Mouse (Mus musculus): Measurements from ENCODE around the gene Trnt1. TPM values are rescaled to one million over a fixed set of nuclear protein-coding genes. Genes with fewer than 3 reads are reported as not detected.

The Trnt1 gene
- polyA plus RNA-seq, 1 experiment from 2014 or later, result 60.6 TPM

- Histone ChIP-seq H3K36me3 (ENCODE audit: insufficient read depth, low read length) (peaks cover 28% of the 10 kb centered on the region), H3K9ac (ENCODE audit: low read depth, low read length) (no peak overlapping the region), H3K27me3 (ENCODE audit: insufficient read depth, low read length) (no peaks in the 10 kb centered on the region), H3K4me2 (ENCODE audit: low read length) (no peak overlapping the region), H3K4me1 (replicated peaks; ENCODE audit: insufficient read depth, low read length) (no peaks in the 10 kb centered on the region; the same call in 1 of the 2 replicates), H3K9me3 (replicated peaks; ENCODE audit: low read length) (no peaks in the 10 kb centered on the region), H3K27ac (no peak overlapping the region), H3K4me3 (replicated peaks; ENCODE audit: low read depth, low read length) (no peak overlapping the region)
- DNase-seq (ENCODE audit: low spot score) (no peak), ATAC-seq (replicated peaks; ENCODE audit: low FRiP score, low read depth) (no peak)
- 92% methylated on average over 10 of the region's 10 CpGs for WGBS
- TF ChIP-seq CTCF (IDR thresholded peaks at IDR 0.05; ENCODE audit: low read depth), result no peak
Observed at GRCm38 (mm10) chr6:106793621-106794020, 24.7 kb downstream of the Trnt1 start.

GRCm38 (mm10) chr6:106794094-106794814 lies 25.3 kb downstream of the Trnt1 start:
- H3K9me3 ChIP-seq (replicated peaks; ENCODE audit: low read length), result no peaks in the 10 kb centered on the region
- peaks cover 5% of the 10 kb centered on the region for H3K4me1 ChIP-seq (replicated peaks; ENCODE audit: insufficient read depth, low read length)
- TF ChIP-seq CTCF (IDR thresholded peaks at IDR 0.05; ENCODE audit: low read depth), result no peak
- DNase-seq (ENCODE audit: low spot score) (no peak), ATAC-seq (replicated peaks; ENCODE audit: low FRiP score, low read depth) (no peak)
- H3K9ac ChIP-seq (ENCODE audit: low read depth, low read length), result no peak overlapping the region
- H3K4me2 ChIP-seq (ENCODE audit: low read length), result no peak overlapping the region
- H3K27me3 ChIP-seq (ENCODE audit: insufficient read depth, low read length), result no peaks in the 10 kb centered on the region
- 82% methylated on average over 13 of the region's 13 CpGs for WGBS
- H3K27ac ChIP-seq, result no peak overlapping the region
- H3K36me3 ChIP-seq (ENCODE audit: insufficient read depth, low read length), result peaks cover 28% of the 10 kb centered on the region
- H3K4me3 ChIP-seq (replicated peaks; ENCODE audit: low read depth, low read length), result no peak overlapping the region

- 3% methylated on average over 57 of the region's 57 CpGs for WGBS
- peak; percentile 93 for ATAC-seq (replicated peaks; ENCODE audit: low FRiP score, low read depth)
- DNase-seq (ENCODE audit: low spot score), result peak; percentile 93
Observed at GRCm38 (mm10) chr6:106799333-106800226, 30.7 kb downstream of the Trnt1 start, which contains the start of gene Crbn. TSS of gene Crbn (minus strand) at chr6:106800077.

GRCm38 (mm10) chr6:106800227-106800557 lies 31.3 kb downstream of the Trnt1 start:
- H3K4me3 ChIP-seq (replicated peaks; ENCODE audit: low read depth, low read length), result peak overlapping the region; percentile 79; the same call in 1 of the 2 replicates
- peaks cover 5% of the 10 kb centered on the region for H3K4me1 ChIP-seq (replicated peaks; ENCODE audit: insufficient read depth, low read length)
- ATAC-seq (replicated peaks; ENCODE audit: low FRiP score, low read depth) (no peak), DNase-seq (ENCODE audit: low spot score) (no peak)
- 0 out of 2 replicates have a peak overlapping the region, but pooled peaks have one; percentile 83 for H3K4me2 ChIP-seq (ENCODE audit: low read length)
- H3K9ac ChIP-seq (ENCODE audit: low read depth, low read length), result no peak overlapping the region
- no peaks in the 10 kb centered on the region for H3K27me3 ChIP-seq (ENCODE audit: insufficient read depth, low read length)
- 0 out of 2 replicates have a peak, but pooled peaks cover 3% of the 10 kb centered on the region for H3K36me3 ChIP-seq (ENCODE audit: insufficient read depth, low read length)
- WGBS, result 56% methylated on average over 5 of the region's 5 CpGs
- no peak for TF ChIP-seq CTCF (IDR thresholded peaks at IDR 0.05; ENCODE audit: low read depth)
- no peaks in the 10 kb centered on the region for H3K9me3 ChIP-seq (replicated peaks; ENCODE audit: low read length)
- no peak overlapping the region for H3K27ac ChIP-seq

More at GRCm38 (mm10) chr6:106799333-106800226, 30.7 kb downstream of the Trnt1 start, which contains the start of gene Crbn:
- H3K36me3 ChIP-seq (ENCODE audit: insufficient read depth, low read length), result 0 out of 2 replicates have a peak, but pooled peaks cover 4% of the 10 kb centered on the region
- peaks cover 5% of the 10 kb centered on the region for H3K4me1 ChIP-seq (replicated peaks; ENCODE audit: insufficient read depth, low read length)
- peak; percentile 99 for TF ChIP-seq CTCF (IDR thresholded peaks at IDR 0.05; ENCODE audit: low read depth)
- no peaks in the 10 kb centered on the region for H3K27me3 ChIP-seq (ENCODE audit: insufficient read depth, low read length)
- H3K4me3 ChIP-seq (replicated peaks; ENCODE audit: low read depth, low read length), result peak within 1 kb of the TSS; percentile 79
- H3K4me2 ChIP-seq (ENCODE audit: low read length), result peak within 1 kb of the TSS; percentile 83
- no peaks in the 10 kb centered on the region for H3K9me3 ChIP-seq (replicated peaks; ENCODE audit: low read length)
- no peak within 1 kb of the TSS for H3K27ac ChIP-seq
- peak within 1 kb of the TSS; percentile 83 for H3K9ac ChIP-seq (ENCODE audit: low read depth, low read length)

GRCm38 (mm10) chr6:106804904-106805303 lies 36.0 kb downstream of the Trnt1 start:
- Histone ChIP-seq H3K4me1 (replicated peaks; ENCODE audit: insufficient read depth, low read length) (no peaks in the 10 kb centered on the region), H3K4me3 (replicated peaks; ENCODE audit: low read depth, low read length) (no peak overlapping the region), H3K27me3 (ENCODE audit: insufficient read depth, low read length) (no peaks in the 10 kb centered on the region), H3K27ac (no peak overlapping the region), H3K9ac (ENCODE audit: low read depth, low read length) (no peak overlapping the region), H3K4me2 (ENCODE audit: low read length) (no peak overlapping the region), H3K9me3 (replicated peaks; ENCODE audit: low read length) (no peaks in the 10 kb centered on the region), H3K36me3 (ENCODE audit: insufficient read depth, low read length) (no peaks in the 10 kb centered on the region)
- peak; percentile 73 for TF ChIP-seq CTCF (IDR thresholded peaks at IDR 0.05; ENCODE audit: low read depth)
- 23% methylated on average over 2 of the region's 2 CpGs for WGBS
- ATAC-seq (replicated peaks; ENCODE audit: low FRiP score, low read depth), result peak; percentile 68; the same call in 1 of the 2 replicates
- peak; percentile 74 for DNase-seq (ENCODE audit: low spot score)

- H3K4me2 ChIP-seq (ENCODE audit: low read length), result no peak overlapping the region
- H3K27ac ChIP-seq, result no peak overlapping the region
- H3K4me1 ChIP-seq (replicated peaks; ENCODE audit: insufficient read depth, low read length), result no peaks in the 10 kb centered on the region
- H3K4me3 ChIP-seq (replicated peaks; ENCODE audit: low read depth, low read length), result no peak overlapping the region
- no peaks in the 10 kb centered on the region for H3K27me3 ChIP-seq (ENCODE audit: insufficient read depth, low read length)
- H3K9me3 ChIP-seq (replicated peaks; ENCODE audit: low read length), result no peaks in the 10 kb centered on the region
- H3K36me3 ChIP-seq (ENCODE audit: insufficient read depth, low read length), result no peaks in the 10 kb centered on the region
- DNase-seq (ENCODE audit: low spot score) (no peak), ATAC-seq (replicated peaks; ENCODE audit: low FRiP score, low read depth) (no peak)
- H3K9ac ChIP-seq (ENCODE audit: low read depth, low read length), result no peak overlapping the region
- TF ChIP-seq CTCF (IDR thresholded peaks at IDR 0.05; ENCODE audit: low read depth), result no peak
- 64% methylated on average over 2 of the region's 2 CpGs for WGBS
Observed at GRCm38 (mm10) chr6:106809161-106809560, 40.2 kb downstream of the Trnt1 start.
